Mouse (Mus musculus) heart, embryonic 11.5 days (tissue): Measurements from ENCODE around the gene Ciita. TPM values are rescaled to one million over a fixed set of nuclear protein-coding genes. Genes with fewer than 3 reads are reported as not detected.

Experiments
- ATAC-seq: fragments of 200-750 bp; cut with Nextera tagmentation; replicated peaks from 2 replicates; pipeline ENCODE4 v1.8.0; 2017; ENCODE audit warnings: moderate library complexity; ENCODE audit not compliant: insufficient number of reproducible peaks, low FRiP score, low TSS enrichment
- H3K27ac ChIP-seq: fragments of 300-500 bp; sonication (generic); 2 replicates; pipeline ENCODE4 v1.5.1; 2014; ENCODE audit warnings: mild to moderate bottlenecking, low read depth, low read length
- H3K27me3 ChIP-seq: fragments of 300-500 bp; sonication (generic); 2 replicates; pipeline ENCODE4 v1.6.1; 2014; ENCODE audit warnings: mild to moderate bottlenecking, low read length, mixed read lengths; ENCODE audit not compliant: control insufficient read depth, insufficient read depth
- H3K36me3 ChIP-seq: fragments of 300-500 bp; sonication (generic); 2 replicates; pipeline ENCODE4 v1.6.1; 2014; ENCODE audit warnings: mild to moderate bottlenecking, low read length, moderate library complexity, mixed read lengths; ENCODE audit not compliant: control insufficient read depth, insufficient read depth
- H3K4me1 ChIP-seq: fragments of 300-500 bp; sonication (generic); 2 replicates; pipeline ENCODE4 v1.6.1; 2014; ENCODE audit warnings: low read length; ENCODE audit not compliant: control insufficient read depth, insufficient read depth
- H3K4me2 ChIP-seq: fragments of 300-500 bp; sonication (generic); 2 replicates; pipeline ENCODE4 v1.6.1; 2014; ENCODE audit warnings: mild to moderate bottlenecking, moderate library complexity
- H3K4me3 ChIP-seq: fragments of 300-500 bp; sonication (generic); 2 replicates; pipeline ENCODE4 v1.5.1; 2014; ENCODE audit warnings: low read depth, low read length
- H3K9ac ChIP-seq: fragments of 300-500 bp; sonication (generic); 2 replicates; pipeline ENCODE4 v1.6.1; 2014; ENCODE audit warnings: mild to moderate bottlenecking, low read depth, low read length, moderate library complexity
- H3K9me3 ChIP-seq: fragments of 300-500 bp; sonication (generic); replicated peaks from 2 replicates; pipeline ENCODE4 v1.6.1; 2016; ENCODE audit warnings: low read length; ENCODE audit not compliant: control insufficient read depth
- WGBS: fragments of 180-500 bp; shearing (Covaris S2); extraction: QIAGEN DNeasy Blood & Tissue Kit; methylation state at CpG from one replicate; pipeline ENCODE4 v1.1.7; 2014; ENCODE audit not compliant: insufficient replicate concordance; 5-methylcytosine and 5-hydroxymethylcytosine counted together
- polyA plus RNA-seq: library from polyadenylated mRNA; unstranded; fragments of >200 nt; fragmentation: Nextera tagmentation; extraction: Ambion mirVana; gene quantifications from 2 replicates; pipeline ENCODE4 v1.2.1, GENCODE M21; 2014

Ciita gene
- polyA plus RNA-seq, 1 experiment from 2014 or later = 0.19 TPM

DNA sequence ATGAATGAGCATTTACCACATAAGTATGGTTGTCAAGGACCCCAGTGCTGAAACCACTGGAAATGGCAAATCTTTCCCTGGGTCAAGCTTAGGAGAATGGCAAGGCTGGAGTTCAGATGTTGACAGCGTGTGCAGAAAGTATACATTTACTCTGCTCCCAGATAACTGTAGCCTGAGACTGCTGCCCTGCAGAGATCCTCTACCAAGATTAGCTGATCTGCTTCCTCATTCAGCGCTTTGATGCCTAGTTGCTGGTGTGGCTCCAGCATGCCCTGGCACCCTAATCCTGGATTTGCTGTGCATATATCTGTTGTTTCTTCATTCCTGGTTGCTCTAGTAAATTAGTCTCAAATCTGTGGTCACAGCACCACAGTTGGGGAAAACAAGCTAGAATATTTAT, 74.0 kb downstream of the Ciita start:
- ATAC-seq = no peak
- Histone ChIP-seq H3K36me3 (no peaks in the 10 kb centered on the region), H3K9ac (no peak overlapping the region), H3K4me3 (no peak overlapping the region), H3K4me1 (peaks cover 9% of the 10 kb centered on the region), H3K27me3 (no peaks in the 10 kb centered on the region), H3K4me2 (no peak overlapping the region), H3K27ac (no peak overlapping the region), H3K9me3 (no peaks in the 10 kb centered on the region)
- WGBS = 77% methylated on average over 2 of the region's 2 CpGs

DNA sequence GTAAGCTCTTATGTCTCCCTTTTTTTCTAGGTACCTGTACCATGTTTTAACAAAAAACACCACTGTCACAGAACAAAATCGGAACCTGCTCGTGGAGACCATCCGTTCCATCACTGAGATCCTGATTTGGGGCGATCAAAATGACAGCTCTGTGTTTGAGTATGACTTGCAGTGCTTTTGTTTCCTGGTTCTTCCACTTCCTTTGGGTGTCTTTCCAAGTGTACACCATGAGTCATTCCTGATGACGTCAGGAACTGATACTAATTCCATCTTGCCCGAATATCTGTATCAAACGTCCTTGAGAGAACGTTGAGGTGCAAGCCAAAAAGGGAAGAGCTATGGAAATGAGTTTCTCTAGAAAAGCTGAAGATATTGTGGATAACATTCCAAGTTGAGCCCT, 80.1 kb downstream of the Ciita start:
- Histone ChIP-seq H3K36me3 (0 out of 2 replicates have a peak, but pooled peaks cover 2% of the 10 kb centered on the region), H3K4me1 (peaks cover 16% of the 10 kb centered on the region), H3K9ac (no peak overlapping the region), H3K4me2 (no peak overlapping the region), H3K4me3 (no peak overlapping the region), H3K27me3 (no peaks in the 10 kb centered on the region), H3K9me3 (no peaks in the 10 kb centered on the region), H3K27ac (no peak overlapping the region)
- no peak for ATAC-seq
- WGBS = 79% methylated on average over 8 of the region's 8 CpGs

DNA sequence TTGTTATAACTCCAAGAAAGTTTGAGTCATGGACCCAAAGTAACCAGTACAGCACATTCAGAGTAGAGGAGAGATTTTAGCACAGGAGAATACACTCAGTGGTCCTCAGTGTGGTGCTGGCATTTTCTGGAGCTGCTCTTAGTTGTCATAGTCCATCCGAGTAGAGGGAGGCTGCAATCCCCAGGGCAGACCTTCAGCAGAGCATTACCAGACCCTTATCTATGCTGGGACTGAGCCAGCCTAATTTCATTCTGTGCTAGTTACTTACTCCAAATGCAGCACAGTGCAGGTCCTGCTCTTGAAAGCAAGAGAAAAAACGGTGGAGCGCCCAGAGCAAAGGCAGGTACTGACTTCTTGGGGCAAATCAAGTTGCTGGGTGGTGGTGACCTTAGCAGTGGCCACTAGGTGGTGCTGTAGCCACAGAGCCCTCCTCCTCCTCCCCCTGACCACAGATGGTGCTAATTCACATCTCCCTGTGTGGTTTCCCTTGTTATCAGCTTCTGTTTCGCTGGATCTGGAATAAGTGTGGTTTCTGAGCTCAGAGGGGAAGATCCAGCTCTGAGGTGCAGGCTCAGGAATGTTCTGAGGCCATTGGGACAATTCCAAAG, 85.5 kb downstream of the Ciita start:
- no peak for ATAC-seq
- Histone ChIP-seq H3K9me3 (no peaks in the 10 kb centered on the region), H3K4me2 (no peak overlapping the region), H3K4me3 (no peak overlapping the region), H3K36me3 (no peaks in the 10 kb centered on the region), H3K27ac (no peak overlapping the region), H3K4me1 (peaks cover 14% of the 10 kb centered on the region), H3K27me3 (no peaks in the 10 kb centered on the region), H3K9ac (no peak overlapping the region)
- 38% methylated on average over 4 of the region's 4 CpGs for WGBS

DNA sequence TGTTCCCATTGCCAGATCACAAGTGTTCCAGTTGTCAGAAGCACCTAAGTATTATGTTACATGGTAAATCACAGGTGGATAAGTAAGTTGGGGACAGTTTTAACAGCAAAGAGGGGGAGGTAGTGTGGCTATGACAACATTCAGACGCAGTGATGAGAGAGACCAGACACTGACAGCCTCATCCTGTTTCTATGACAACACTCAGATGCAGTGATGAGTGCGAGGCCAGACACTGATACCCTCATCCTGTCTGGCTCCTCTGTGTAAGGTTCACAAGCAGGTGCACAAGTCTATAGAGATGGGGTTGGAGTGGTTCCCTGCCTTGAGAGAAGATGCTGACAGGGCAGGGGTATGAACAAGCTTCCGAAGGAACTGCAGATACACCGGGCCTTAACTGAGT, 87.3 kb downstream of the Ciita start:
- 84% methylated on average over 4 of the region's 4 CpGs for WGBS
- Histone ChIP-seq H3K27ac (no peak overlapping the region), H3K9me3 (no peaks in the 10 kb centered on the region), H3K4me1 (peaks cover 7% of the 10 kb centered on the region), H3K4me3 (no peak overlapping the region), H3K36me3 (peaks cover 3% of the 10 kb centered on the region; the same call in 1 of the 2 replicates), H3K27me3 (no peaks in the 10 kb centered on the region), H3K4me2 (no peak overlapping the region), H3K9ac (no peak overlapping the region)
- ATAC-seq = no peak

DNA sequence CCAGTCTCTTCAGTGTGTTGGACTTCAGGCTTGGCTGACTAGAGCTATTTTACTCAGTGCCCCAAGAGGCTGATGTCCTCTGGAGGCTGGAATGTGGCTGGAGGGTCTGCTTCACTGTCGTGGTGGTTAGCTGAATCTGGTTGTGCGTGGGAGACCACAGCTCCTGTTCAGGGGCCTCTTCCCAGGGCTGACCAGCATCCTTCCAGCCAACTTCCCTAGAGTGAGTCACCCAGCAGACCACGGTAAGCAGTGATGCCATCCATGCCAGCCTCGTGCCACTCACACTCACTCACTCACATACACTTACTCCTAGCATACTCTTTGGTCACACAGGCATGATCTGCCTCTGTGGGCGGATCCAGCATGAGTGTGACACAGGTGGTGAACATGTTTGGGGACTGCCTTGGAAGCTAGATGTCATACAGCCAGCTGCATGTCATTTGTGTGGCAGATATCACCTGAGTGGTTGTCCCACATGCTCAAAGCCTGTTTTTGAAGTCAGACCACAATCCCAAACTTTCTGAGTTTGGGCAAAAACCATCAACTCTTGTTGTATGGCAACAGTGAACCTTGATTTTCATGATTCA, 90.0 kb downstream of the Ciita start:
- Histone ChIP-seq H3K4me2 (no peak overlapping the region), H3K9ac (no peak overlapping the region), H3K4me3 (no peak overlapping the region), H3K27ac (no peak overlapping the region), H3K36me3 (peaks cover 4% of the 10 kb centered on the region; the same call in 1 of the 2 replicates), H3K9me3 (no peaks in the 10 kb centered on the region), H3K4me1 (peaks cover 7% of the 10 kb centered on the region), H3K27me3 (no peaks in the 10 kb centered on the region)
- 81% methylated on average over 5 of the region's 5 CpGs for WGBS
- ATAC-seq = no peak

DNA sequence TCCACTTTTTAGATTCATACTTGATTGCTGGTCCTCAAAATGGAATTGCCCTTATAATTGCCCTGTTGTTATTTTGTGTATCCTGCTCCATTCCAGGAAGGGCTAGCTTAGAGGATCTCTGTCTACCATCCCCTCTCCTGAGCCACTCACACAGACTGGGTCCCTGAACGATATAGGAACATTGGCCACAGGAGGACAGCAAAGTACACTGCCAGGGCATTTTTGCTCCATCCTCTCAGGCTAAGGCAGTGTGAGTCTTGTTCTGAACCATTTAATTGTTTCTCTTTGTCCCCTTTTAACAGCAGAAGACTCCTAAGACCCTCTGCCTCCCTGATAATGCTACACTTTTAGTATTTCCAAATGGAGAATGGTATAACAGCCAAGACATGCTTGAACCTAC, 90.8 kb downstream of the Ciita start:
- H3K27me3 ChIP-seq = no peaks in the 10 kb centered on the region
- H3K9ac ChIP-seq = no peak overlapping the region
- peaks cover 4% of the 10 kb centered on the region; the same call in 1 of the 2 replicates for H3K36me3 ChIP-seq
- H3K9me3 ChIP-seq = no peaks in the 10 kb centered on the region
- no peak overlapping the region for H3K4me3 ChIP-seq
- peaks cover 4% of the 10 kb centered on the region for H3K4me1 ChIP-seq
- WGBS = 68% methylated on average over 1 of the region's 1 CpGs
- no peak for ATAC-seq
- no peak overlapping the region for H3K4me2 ChIP-seq
- H3K27ac ChIP-seq = no peak overlapping the region

DNA sequence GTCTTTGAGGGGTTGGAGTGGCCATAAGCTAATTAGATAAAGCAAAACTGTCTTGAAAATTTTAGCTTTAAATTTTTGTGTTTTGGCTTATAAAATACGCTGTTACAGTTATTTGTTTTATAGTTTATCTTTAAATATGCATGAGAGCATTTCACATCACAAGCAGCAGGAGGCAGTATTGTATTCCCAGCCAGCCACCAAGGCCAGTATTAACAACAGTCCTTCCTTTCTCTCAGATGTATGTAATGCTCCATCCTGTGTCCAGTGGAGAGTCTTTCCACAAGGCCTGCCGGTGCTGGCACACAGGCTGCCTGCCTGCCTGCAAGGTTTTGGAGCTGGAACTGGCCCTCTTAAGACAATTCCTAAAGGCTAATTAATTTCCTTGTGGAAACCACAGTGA, 92.0 kb downstream of the Ciita start:
- H3K9ac ChIP-seq = no peak overlapping the region
- H3K27ac ChIP-seq = no peak overlapping the region
- no peaks in the 10 kb centered on the region for H3K9me3 ChIP-seq
- no peaks in the 10 kb centered on the region for H3K27me3 ChIP-seq
- no peak overlapping the region for H3K4me3 ChIP-seq
- peaks cover 4% of the 10 kb centered on the region for H3K36me3 ChIP-seq
- H3K4me2 ChIP-seq = no peak overlapping the region
- H3K4me1 ChIP-seq = no peaks in the 10 kb centered on the region; the same call in 1 of the 2 replicates
- no peak for ATAC-seq
- whole genome bisulfite sequencing = 48% methylated on average over 2 of the region's 2 CpGs

DNA sequence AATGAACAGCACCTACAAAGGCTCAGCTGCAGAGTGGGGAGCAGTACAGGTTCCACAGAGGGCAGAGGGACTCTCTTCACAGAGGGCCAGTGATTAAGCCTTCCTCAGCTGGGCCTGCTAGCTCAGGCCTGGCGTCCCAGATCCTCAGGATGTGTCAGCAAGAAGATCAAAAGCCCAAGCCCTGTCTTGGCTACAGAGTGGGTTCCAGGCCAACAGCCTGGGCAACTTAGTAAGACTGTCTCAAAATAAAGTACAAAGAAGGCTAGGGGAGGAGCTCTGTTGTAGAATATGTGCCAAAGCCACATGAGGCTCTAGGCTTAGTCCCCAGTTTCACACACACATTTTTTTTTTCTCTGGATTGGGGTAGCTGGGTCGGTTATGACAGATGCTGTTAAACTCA, 95.1 kb downstream of the Ciita start:
- Histone ChIP-seq H3K4me2 (no peak overlapping the region), H3K27me3 (no peaks in the 10 kb centered on the region), H3K9ac (no peak overlapping the region), H3K9me3 (no peaks in the 10 kb centered on the region), H3K4me3 (no peak overlapping the region), H3K36me3 (peaks cover 4% of the 10 kb centered on the region), H3K4me1 (no peaks in the 10 kb centered on the region; the same call in 1 of the 2 replicates), H3K27ac (no peak overlapping the region)
- 67% methylated on average over 2 of the region's 2 CpGs for WGBS
- ATAC-seq = no peak

DNA sequence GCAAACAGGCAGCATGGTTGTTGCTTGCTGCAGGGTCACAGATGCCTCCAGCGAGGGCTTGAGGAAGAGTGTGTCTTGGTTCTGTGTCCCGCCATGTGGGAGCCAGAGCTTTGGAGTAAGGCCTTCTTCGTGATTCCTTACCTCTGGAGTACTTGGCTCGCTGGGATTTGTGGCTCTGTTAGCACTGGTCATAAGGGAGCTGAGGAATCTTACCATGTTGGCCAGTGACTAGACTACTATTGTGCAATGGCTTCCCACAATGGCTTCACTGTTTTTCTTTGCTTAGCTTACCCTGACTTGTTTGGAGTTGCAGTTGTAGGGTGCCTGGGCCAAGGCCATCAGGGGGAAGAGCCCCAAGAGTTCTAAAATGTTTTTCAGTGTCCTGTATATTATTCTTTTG, 96.1 kb downstream of the Ciita start:
- H3K4me1 ChIP-seq = no peaks in the 10 kb centered on the region; the same call in 1 of the 2 replicates
- peaks cover 4% of the 10 kb centered on the region for H3K36me3 ChIP-seq
- no peaks in the 10 kb centered on the region for H3K27me3 ChIP-seq
- no peak overlapping the region for H3K9ac ChIP-seq
- no peak overlapping the region for H3K4me2 ChIP-seq
- H3K9me3 ChIP-seq = no peaks in the 10 kb centered on the region
- no peak overlapping the region for H3K4me3 ChIP-seq
- 90% methylated on average over 4 of the region's 4 CpGs for WGBS
- no peak for ATAC-seq
- no peak overlapping the region for H3K27ac ChIP-seq
